Mouse (Mus musculus): Measurements from ENCODE around the gene Rhod. TPM values are rescaled to one million over a fixed set of nuclear protein-coding genes. Genes with fewer than 3 reads are reported as not detected.

Rhod gene
- polyA plus RNA-seq, 1 experiment from 2014 or later, result 49.7 TPM

GRCm38 (mm10) chr19:4478190-4478516 is 38.9 kb upstream of the Rhod start:
- ATAC-seq (replicated peaks; ENCODE audit: low FRiP score, low read depth), result no peak
- peak; percentile 58 for TF ChIP-seq CTCF (IDR thresholded peaks at IDR 0.05; ENCODE audit: low read depth)
- H3K4me1 ChIP-seq (replicated peaks; ENCODE audit: insufficient read depth, low read length), result peaks cover 4% of the 10 kb centered on the region; the same call in 1 of the 2 replicates
- H3K9ac ChIP-seq (ENCODE audit: low read depth, low read length), result no peak overlapping the region
- H3K36me3 ChIP-seq (ENCODE audit: insufficient read depth, low read length), result no peaks in the 10 kb centered on the region
- no peak overlapping the region for H3K4me2 ChIP-seq (ENCODE audit: low read length)
- no peaks in the 10 kb centered on the region for H3K9me3 ChIP-seq (replicated peaks; ENCODE audit: low read length)
- H3K27ac ChIP-seq, result no peak overlapping the region
- WGBS, result 50% methylated on average over 1 of the region's 1 CpGs
- no peak overlapping the region for H3K4me3 ChIP-seq (replicated peaks; ENCODE audit: low read depth, low read length)
- peaks cover 4% of the 10 kb centered on the region; the same call in 1 of the 2 replicates for H3K27me3 ChIP-seq (ENCODE audit: insufficient read depth, low read length)
- DNase-seq (ENCODE audit: low spot score), result no peak

- no peak for ATAC-seq (replicated peaks; ENCODE audit: low FRiP score, low read depth)
- WGBS, result 23% methylated on average over 21 of the region's 21 CpGs
Measured at GRCm38 (mm10) chr19:4477345-4478189, 38.3 kb upstream of the Rhod start, which contains the start of gene Syt12. Syt12 (minus strand) TSS chr19:4477447.

GRCm38 (mm10) chr19:4476601-4477257 is 37.5 kb upstream of the Rhod start:
- Histone ChIP-seq H3K4me3 (replicated peaks; ENCODE audit: low read depth, low read length) (peak overlapping the region; percentile 45), H3K4me2 (ENCODE audit: low read length) (peak overlapping the region; percentile 94), H3K27me3 (ENCODE audit: insufficient read depth, low read length) (peaks cover 4% of the 10 kb centered on the region; the same call in 1 of the 2 replicates), H3K9ac (ENCODE audit: low read depth, low read length) (peak overlapping the region; percentile 68), H3K27ac (no peak overlapping the region), H3K36me3 (ENCODE audit: insufficient read depth, low read length) (no peaks in the 10 kb centered on the region), H3K4me1 (replicated peaks; ENCODE audit: insufficient read depth, low read length) (peaks cover 4% of the 10 kb centered on the region; the same call in 1 of the 2 replicates), H3K9me3 (replicated peaks; ENCODE audit: low read length) (no peaks in the 10 kb centered on the region)
- ATAC-seq (replicated peaks; ENCODE audit: low FRiP score, low read depth) (peak; percentile 63), DNase-seq (ENCODE audit: low spot score) (peak; percentile 56)
- under 1% methylated on average over 67 of the region's 70 CpGs for WGBS
- TF ChIP-seq CTCF (IDR thresholded peaks at IDR 0.05; ENCODE audit: low read depth), result no peak

More at GRCm38 (mm10) chr19:4477345-4478189, 38.3 kb upstream of the Rhod start, which contains the start of gene Syt12:
- peaks cover 4% of the 10 kb centered on the region; the same call in 1 of the 2 replicates for H3K4me1 ChIP-seq (replicated peaks; ENCODE audit: insufficient read depth, low read length)
- no peaks in the 10 kb centered on the region for H3K36me3 ChIP-seq (ENCODE audit: insufficient read depth, low read length)
- peak within 1 kb of the TSS; percentile 94 for H3K4me2 ChIP-seq (ENCODE audit: low read length)
- peak within 1 kb of the TSS; percentile 68 for H3K9ac ChIP-seq (ENCODE audit: low read depth, low read length)
- H3K9me3 ChIP-seq (replicated peaks; ENCODE audit: low read length), result no peaks in the 10 kb centered on the region
- H3K27ac ChIP-seq, result no peak within 1 kb of the TSS
- TF ChIP-seq CTCF (IDR thresholded peaks at IDR 0.05; ENCODE audit: low read depth), result no peak
- no peak for DNase-seq (ENCODE audit: low spot score)
- peak within 1 kb of the TSS; percentile 45 for H3K4me3 ChIP-seq (replicated peaks; ENCODE audit: low read depth, low read length)
- peaks cover 4% of the 10 kb centered on the region; the same call in 1 of the 2 replicates for H3K27me3 ChIP-seq (ENCODE audit: insufficient read depth, low read length)

- peaks cover 4% of the 10 kb centered on the region; the same call in 1 of the 2 replicates for H3K27me3 ChIP-seq (ENCODE audit: insufficient read depth, low read length)
- H3K27ac ChIP-seq, result no peak overlapping the region
- H3K4me2 ChIP-seq (ENCODE audit: low read length), result no peak overlapping the region
- DNase-seq (ENCODE audit: low spot score) (no peak), ATAC-seq (replicated peaks; ENCODE audit: low FRiP score, low read depth) (no peak)
- TF ChIP-seq CTCF (IDR thresholded peaks at IDR 0.05; ENCODE audit: low read depth), result no peak
- H3K36me3 ChIP-seq (ENCODE audit: insufficient read depth, low read length), result no peaks in the 10 kb centered on the region
- H3K4me1 ChIP-seq (replicated peaks; ENCODE audit: insufficient read depth, low read length), result peaks cover 4% of the 10 kb centered on the region; the same call in 1 of the 2 replicates
- no peak overlapping the region for H3K9ac ChIP-seq (ENCODE audit: low read depth, low read length)
- WGBS, result 68% methylated on average over 11 of the region's 11 CpGs
- H3K9me3 ChIP-seq (replicated peaks; ENCODE audit: low read length), result no peaks in the 10 kb centered on the region
- no peak overlapping the region for H3K4me3 ChIP-seq (replicated peaks; ENCODE audit: low read depth, low read length)
Measured at GRCm38 (mm10) chr19:4475224-4475925, 36.1 kb upstream of the Rhod start.

- Histone ChIP-seq H3K4me1 (replicated peaks; ENCODE audit: insufficient read depth, low read length) (peaks cover 4% of the 10 kb centered on the region; the same call in 1 of the 2 replicates), H3K27ac (no peak overlapping the region), H3K9ac (ENCODE audit: low read depth, low read length) (no peak overlapping the region), H3K4me2 (ENCODE audit: low read length) (no peak overlapping the region), H3K9me3 (replicated peaks; ENCODE audit: low read length) (no peaks in the 10 kb centered on the region), H3K4me3 (replicated peaks; ENCODE audit: low read depth, low read length) (no peak overlapping the region), H3K27me3 (ENCODE audit: insufficient read depth, low read length) (peaks cover 4% of the 10 kb centered on the region; the same call in 1 of the 2 replicates), H3K36me3 (ENCODE audit: insufficient read depth, low read length) (no peaks in the 10 kb centered on the region)
- no peak for TF ChIP-seq CTCF (IDR thresholded peaks at IDR 0.05; ENCODE audit: low read depth)
- ATAC-seq (replicated peaks; ENCODE audit: low FRiP score, low read depth) (no peak), DNase-seq (ENCODE audit: low spot score) (no peak)
- WGBS, result 61% methylated on average over 3 of the region's 3 CpGs
Measured at GRCm38 (mm10) chr19:4474739-4475138, 35.5 kb upstream of the Rhod start.

- TF ChIP-seq CTCF (IDR thresholded peaks at IDR 0.05; ENCODE audit: low read depth), result no peak
- 92% methylated on average over 5 of the region's 5 CpGs for WGBS
- Histone ChIP-seq H3K4me1 (replicated peaks; ENCODE audit: insufficient read depth, low read length) (peaks cover 4% of the 10 kb centered on the region; the same call in 1 of the 2 replicates), H3K27me3 (ENCODE audit: insufficient read depth, low read length) (peaks cover 4% of the 10 kb centered on the region; the same call in 1 of the 2 replicates), H3K27ac (no peak overlapping the region), H3K9ac (ENCODE audit: low read depth, low read length) (no peak overlapping the region), H3K4me2 (ENCODE audit: low read length) (no peak overlapping the region), H3K9me3 (replicated peaks; ENCODE audit: low read length) (no peaks in the 10 kb centered on the region), H3K36me3 (ENCODE audit: insufficient read depth, low read length) (no peaks in the 10 kb centered on the region), H3K4me3 (replicated peaks; ENCODE audit: low read depth, low read length) (no peak overlapping the region)
- ATAC-seq (replicated peaks; ENCODE audit: low FRiP score, low read depth), result no peak
- DNase-seq (ENCODE audit: low spot score), result no peak
Measured at GRCm38 (mm10) chr19:4473549-4473948, 34.3 kb upstream of the Rhod start.

All from kidney, postnatal 0 days (tissue).